Mouse (Mus musculus): ENCODE results near the gene Trhr2. TPM values are rescaled to one million over a fixed set of nuclear protein-coding genes. Genes with fewer than 3 reads are reported as not detected.

Trhr2 gene
- polyA plus RNA-seq, 1 experiment = 0.10 TPM

- peak; percentile 70 for DNase-seq (ENCODE audit: low read depth)
- TF ChIP-seq POLR2A (IDR thresholded peaks at IDR 0.05; ENCODE audit: borderline replicate concordance, extremely low read depth, insufficient read depth, insufficient read length, poor library complexity, severe bottlenecking) = no peak
- TF ChIP-seq CTCF (IDR thresholded peaks at IDR 0.05; ENCODE audit: borderline replicate concordance, extremely low read depth, insufficient read depth, insufficient read length) = no peak
Observed at GRCm38 (mm10) chr8:122329553-122330239, 30.9 kb downstream of the Trhr2 start.

- TF ChIP-seq POLR2A (IDR thresholded peaks at IDR 0.05; ENCODE audit: borderline replicate concordance, extremely low read depth, insufficient read depth, insufficient read length, poor library complexity, severe bottlenecking) (no peak), CTCF (IDR thresholded peaks at IDR 0.05; ENCODE audit: borderline replicate concordance, extremely low read depth, insufficient read depth, insufficient read length) (no peak)
- no peak for DNase-seq (ENCODE audit: low read depth)
Observed at GRCm38 (mm10) chr8:122329072-122329471, 31.5 kb downstream of the Trhr2 start.

GRCm38 (mm10) chr8:122326114-122326542 lies 34.4 kb downstream of the Trhr2 start:
- TF ChIP-seq POLR2A (IDR thresholded peaks at IDR 0.05; ENCODE audit: borderline replicate concordance, extremely low read depth, insufficient read depth, insufficient read length, poor library complexity, severe bottlenecking) (no peak), CTCF (IDR thresholded peaks at IDR 0.05; ENCODE audit: borderline replicate concordance, extremely low read depth, insufficient read depth, insufficient read length) (no peak)

GRCm38 (mm10) chr8:122325196-122325595 lies 35.4 kb downstream of the Trhr2 start:
- TF ChIP-seq CTCF (IDR thresholded peaks at IDR 0.05; ENCODE audit: borderline replicate concordance, extremely low read depth, insufficient read depth, insufficient read length) (no peak), POLR2A (IDR thresholded peaks at IDR 0.05; ENCODE audit: borderline replicate concordance, extremely low read depth, insufficient read depth, insufficient read length, poor library complexity, severe bottlenecking) (no peak)
- no peak for DNase-seq (ENCODE audit: low read depth)

More at GRCm38 (mm10) chr8:122326114-122326542, 34.4 kb downstream of the Trhr2 start:
- peak; percentile 43 for DNase-seq (ENCODE audit: low read depth)

- peak; percentile 47 for DNase-seq (ENCODE audit: low read depth)
Observed at GRCm38 (mm10) chr8:122323951-122324402, 36.6 kb downstream of the Trhr2 start.

- no peak for DNase-seq (ENCODE audit: low read depth)
- TF ChIP-seq POLR2A (IDR thresholded peaks at IDR 0.05; ENCODE audit: borderline replicate concordance, extremely low read depth, insufficient read depth, insufficient read length, poor library complexity, severe bottlenecking) = no peak
- TF ChIP-seq CTCF (IDR thresholded peaks at IDR 0.05; ENCODE audit: borderline replicate concordance, extremely low read depth, insufficient read depth, insufficient read length) = no peak
Observed at GRCm38 (mm10) chr8:122322792-122323191, 37.8 kb downstream of the Trhr2 start.

- TF ChIP-seq POLR2A (IDR thresholded peaks at IDR 0.05; ENCODE audit: borderline replicate concordance, extremely low read depth, insufficient read depth, insufficient read length, poor library complexity, severe bottlenecking) = no peak
- TF ChIP-seq CTCF (IDR thresholded peaks at IDR 0.05; ENCODE audit: borderline replicate concordance, extremely low read depth, insufficient read depth, insufficient read length) = no peak
- no peak for DNase-seq (ENCODE audit: low read depth)
Observed at GRCm38 (mm10) chr8:122322126-122322525, 38.4 kb downstream of the Trhr2 start.

GRCm38 (mm10) chr8:122321455-122321921 lies 39.1 kb downstream of the Trhr2 start:
- no peak for TF ChIP-seq POLR2A (IDR thresholded peaks at IDR 0.05; ENCODE audit: borderline replicate concordance, extremely low read depth, insufficient read depth, insufficient read length, poor library complexity, severe bottlenecking)
- no peak for DNase-seq (ENCODE audit: low read depth)

GRCm38 (mm10) chr8:122320541-122320940 lies 40.0 kb downstream of the Trhr2 start:
- TF ChIP-seq POLR2A (IDR thresholded peaks at IDR 0.05; ENCODE audit: borderline replicate concordance, extremely low read depth, insufficient read depth, insufficient read length, poor library complexity, severe bottlenecking) (no peak), CTCF (IDR thresholded peaks at IDR 0.05; ENCODE audit: borderline replicate concordance, extremely low read depth, insufficient read depth, insufficient read length) (no peak)
- no peak for DNase-seq (ENCODE audit: low read depth)

GRCm38 (mm10) chr8:122319708-122320075 lies 40.9 kb downstream of the Trhr2 start:
- TF ChIP-seq POLR2A (IDR thresholded peaks at IDR 0.05; ENCODE audit: borderline replicate concordance, extremely low read depth, insufficient read depth, insufficient read length, poor library complexity, severe bottlenecking) (no peak), CTCF (IDR thresholded peaks at IDR 0.05; ENCODE audit: borderline replicate concordance, extremely low read depth, insufficient read depth, insufficient read length) (no peak)
- no peak for DNase-seq (ENCODE audit: low read depth)

GRCm38 (mm10) chr8:122319045-122319707 lies 41.4 kb downstream of the Trhr2 start:
- TF ChIP-seq CTCF (IDR thresholded peaks at IDR 0.05; ENCODE audit: borderline replicate concordance, extremely low read depth, insufficient read depth, insufficient read length) (no peak), POLR2A (IDR thresholded peaks at IDR 0.05; ENCODE audit: borderline replicate concordance, extremely low read depth, insufficient read depth, insufficient read length, poor library complexity, severe bottlenecking) (no peak)
- no peak for DNase-seq (ENCODE audit: low read depth)

GRCm38 (mm10) chr8:122317918-122318475 lies 42.5 kb downstream of the Trhr2 start:
- DNase-seq (ENCODE audit: low read depth) = no peak
- TF ChIP-seq CTCF (IDR thresholded peaks at IDR 0.05; ENCODE audit: borderline replicate concordance, extremely low read depth, insufficient read depth, insufficient read length) (no peak), POLR2A (IDR thresholded peaks at IDR 0.05; ENCODE audit: borderline replicate concordance, extremely low read depth, insufficient read depth, insufficient read length, poor library complexity, severe bottlenecking) (no peak)
